Mouse (Mus musculus): ENCODE data around the gene Gm38655.

The Gm38655 gene

GRCm38 (mm10) chr17:25127079-25127478, 48.2 kb downstream of the Gm38655 start:
- ChIA-PET CTCF (interaction anchor here in 3 of 4 experiments (0.5 to 2.1 kb wide), 11 partner anchors 10 to 878 kb away, joined by 3 to 12 read pairs (median 4); partner anchors contain the start of genes Gnptg (in 1 of the 3), Tsr3 (in 1 of the 3) and Ube2i (in 1 of the 3)), POLR2A (interaction anchor here in 3 of 4 experiments (0.5 to 2.5 kb wide), 30 partner anchors 8 to 443 kb away, joined by 3 to 19 read pairs (median 4); partner anchors contain the start of genes BC003965 (in 3 of the 3), Gnptg (in 3 of the 3), Tsr3 (in 3 of the 3) and Hs3st6 (in 1 of the 3))

- ChIA-PET CTCF (interaction anchor here in 3 of 4 experiments (0.6 kb wide), 3 partner anchors 145 to 659 kb away, joined by 3 to 4 read pairs (median 3); no protein-coding TSS in a partner anchor), POLR2A (interaction anchor here in 2 of 4 experiments (0.6 to 2.4 kb wide), 8 partner anchors 9 to 534 kb away, joined by 3 to 19 read pairs (median 4); partner anchors contain the start of genes Telo2 (in 1 of the 2) and Ube2i (in 1 of the 2))
These were observed 49.7 kb downstream of the Gm38655 start for GRCm38 (mm10) chr17:25125442-25126060.

- ChIA-PET CTCF (interaction anchor here in 3 of 4 experiments (0.7 to 1.2 kb wide), 4 partner anchors 16 to 161 kb away, joined by 3 read pairs; no protein-coding TSS in a partner anchor), POLR2A (interaction anchor here in 1 of 4 experiments (0.6 to 2.4 kb wide), 4 partner anchors 8 to 535 kb away, joined by 3 to 11 read pairs (median 6); partner anchors contain the start of gene Telo2)
These were observed 51.3 kb downstream of the Gm38655 start for GRCm38 (mm10) chr17:25123979-25124378.
